Mouse (Mus musculus): ENCODE data around the gene Ndufa5.

DNA sequence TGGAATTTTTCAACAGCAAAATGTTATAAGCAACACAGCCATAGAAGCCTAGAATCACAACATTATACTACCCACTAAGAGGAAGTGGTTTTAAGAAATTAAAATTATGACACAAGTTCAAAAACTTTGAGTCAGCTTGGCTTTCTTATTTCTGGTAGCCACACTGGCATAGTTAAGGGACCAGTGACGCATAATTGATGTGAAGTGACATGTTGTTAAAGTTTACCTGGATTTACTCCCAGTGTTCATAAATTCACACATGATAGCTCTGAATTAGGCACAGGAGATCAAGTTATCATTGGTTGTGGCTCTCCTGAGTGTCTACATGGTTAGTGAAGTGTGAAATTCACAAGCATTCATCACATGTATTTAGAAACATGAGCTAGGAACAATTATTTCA lies 37.1 kb upstream of the Ndufa5 start:
- no peak for TF ChIP-seq CTCF (IDR thresholded peaks at IDR 0.05; ENCODE audit: borderline replicate concordance, control insufficient read depth, extremely low read depth, insufficient read depth, low read length, poor library complexity)
- no peak for TF ChIP-seq POLR2A (IDR thresholded peaks at IDR 0.05; ENCODE audit: control insufficient read depth, extremely low read depth, insufficient read depth, low read length, poor library complexity)

Data from thymus, adult 2 months (tissue).